Mouse (Mus musculus) R1 (cell line): Measurements from ENCODE around the gene Angptl7.

Experiments
- DNase-seq: peaks from one replicate; pipeline ENCODE4 v3.0.0-alpha.2; 2018; ENCODE audit warnings: low read depth, low spot score

Gene Angptl7

GRCm38 (mm10) chr4:148500410-148500867 lies at the start of gene Angptl7:
Gene Angptl7 (minus strand): TSS chr4:148500460.
- no peak for DNase-seq

- DNase-seq, result no peak
These were observed 48.8 kb upstream of the Angptl7 start for GRCm38 (mm10) chr4:148549106-148549505.

- DNase-seq, result no peak
These were observed 35.6 kb upstream of the Angptl7 start for GRCm38 (mm10) chr4:148535876-148536275.

- no peak for DNase-seq
These were observed 33.5 kb upstream of the Angptl7 start for GRCm38 (mm10) chr4:148533613-148534328.

- no peak for DNase-seq
These were observed 32.3 kb upstream of the Angptl7 start for GRCm38 (mm10) chr4:148532516-148532915.

GRCm38 (mm10) chr4:148531341-148531740 lies 31.1 kb upstream of the Angptl7 start:
- DNase-seq, result no peak

- no peak for DNase-seq
These were observed 30.5 kb upstream of the Angptl7 start for GRCm38 (mm10) chr4:148530778-148531177.

GRCm38 (mm10) chr4:148530351-148530750 lies 30.1 kb upstream of the Angptl7 start:
- DNase-seq, result no peak

GRCm38 (mm10) chr4:148527158-148527910 lies 27.1 kb upstream of the Angptl7 start:
- DNase-seq, result no peak

- no peak for DNase-seq
These were observed 23.3 kb upstream of the Angptl7 start for GRCm38 (mm10) chr4:148523538-148523937.

- DNase-seq, result no peak
These were observed 18.1 kb upstream of the Angptl7 start for GRCm38 (mm10) chr4:148518235-148518795.

- no peak for DNase-seq
These were observed 17.5 kb upstream of the Angptl7 start for GRCm38 (mm10) chr4:148517809-148518208.

- peak; percentile 40 for DNase-seq
These were observed 15.1 kb upstream of the Angptl7 start for GRCm38 (mm10) chr4:148515313-148515712.

- no peak for DNase-seq
These were observed 12.8 kb upstream of the Angptl7 start for GRCm38 (mm10) chr4:148513021-148513559.

- DNase-seq, result no peak
These were observed 11.1 kb upstream of the Angptl7 start for GRCm38 (mm10) chr4:148511334-148511733.

- DNase-seq, result no peak
These were observed 10.4 kb upstream of the Angptl7 start for GRCm38 (mm10) chr4:148510691-148511090.

GRCm38 (mm10) chr4:148509450-148510084 lies 9.3 kb upstream of the Angptl7 start:
- DNase-seq, result no peak

GRCm38 (mm10) chr4:148508084-148508849 lies 8.0 kb upstream of the Angptl7 start:
- DNase-seq, result no peak

- DNase-seq, result no peak
These were observed 7.3 kb upstream of the Angptl7 start for GRCm38 (mm10) chr4:148507585-148507984.

GRCm38 (mm10) chr4:148504497-148504959 lies 4.3 kb upstream of the Angptl7 start:
- DNase-seq, result no peak
